Mouse (Mus musculus) c-Kit-positive CD71-negative TER-119-negative erythroid progenitor cells, embryonic 14.5 days (primary cell): ENCODE results near the gene Wasl.

ENCODE experiments used
- DNase-seq: peaks from one replicate; pipeline ENCODE4 v3.0.0-alpha.2; 2013; ENCODE audit warnings: low read depth

Wasl gene

DNA sequence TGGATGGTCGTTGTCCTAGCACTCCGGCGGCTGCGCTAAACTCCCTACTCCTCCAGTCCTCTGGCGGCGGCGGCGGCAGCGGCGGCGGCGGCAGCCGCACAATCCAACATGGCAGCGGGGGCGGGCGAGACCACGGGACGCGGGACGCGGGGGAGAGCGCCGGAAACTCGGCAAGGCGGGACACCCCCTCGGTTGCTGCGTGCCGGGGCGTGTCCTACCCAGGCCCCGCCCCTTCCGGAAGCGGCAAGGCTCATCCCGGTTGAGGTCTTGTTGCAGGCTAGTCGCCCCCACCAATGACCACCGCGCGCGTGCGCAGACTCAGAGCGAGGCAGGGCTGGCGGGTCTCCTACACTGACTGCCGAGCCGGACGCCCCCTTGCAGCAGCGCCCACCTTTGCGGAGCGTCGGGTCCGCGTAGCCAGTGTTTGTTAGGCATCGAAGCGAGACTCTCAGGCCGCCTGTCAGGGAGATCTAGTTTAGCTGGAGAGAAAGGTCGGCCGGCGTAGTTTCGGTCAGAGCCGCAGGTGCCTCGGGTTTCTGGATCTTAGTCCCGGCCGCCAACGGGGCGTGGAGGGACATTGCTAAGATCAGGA is at the start of gene Wasl:
Gene Wasl, minus strand, starts transcription at position 143 of the 592 bp plus-strand sequence.
- DNase-seq = peak; percentile 91

DNA sequence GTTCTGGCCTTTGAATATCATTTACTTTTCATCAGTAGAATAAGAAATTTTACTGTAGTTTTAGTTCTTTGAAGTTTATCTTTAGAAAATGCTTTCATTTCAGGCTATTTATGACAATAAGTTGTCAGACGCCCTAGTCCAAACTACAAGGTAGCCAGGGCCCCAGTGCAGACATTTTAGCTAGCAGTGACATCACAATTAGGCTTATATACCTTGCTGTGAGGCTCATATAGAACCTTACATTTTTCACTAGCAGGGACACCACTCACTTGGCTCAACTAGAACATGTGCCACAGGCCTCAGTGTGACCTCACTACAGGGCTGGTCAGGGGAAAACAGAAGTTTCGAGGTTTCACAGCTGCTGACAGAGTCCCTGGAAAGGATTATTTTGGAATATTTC is 42.7 kb upstream of the Wasl start:
- no peak for DNase-seq

DNA sequence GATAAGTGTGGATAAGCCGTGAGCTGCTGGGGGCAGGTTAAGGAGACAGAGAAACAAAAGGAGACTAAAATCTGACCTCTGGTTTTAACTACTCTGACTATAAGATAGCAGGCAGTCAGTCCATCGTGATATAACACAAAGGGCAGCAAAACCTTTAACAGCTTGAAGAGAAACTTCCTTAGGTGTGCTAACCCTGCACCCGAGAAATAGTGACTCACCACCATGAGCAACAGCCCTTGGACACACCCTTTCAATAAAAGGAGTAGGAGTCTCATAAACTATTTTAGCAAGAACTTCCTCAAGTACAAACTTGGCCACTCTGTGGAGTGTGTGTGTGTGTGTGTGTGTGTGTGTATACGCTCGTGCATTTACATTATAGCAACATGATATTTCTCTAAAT is 42.3 kb upstream of the Wasl start:
- no peak for DNase-seq

DNA sequence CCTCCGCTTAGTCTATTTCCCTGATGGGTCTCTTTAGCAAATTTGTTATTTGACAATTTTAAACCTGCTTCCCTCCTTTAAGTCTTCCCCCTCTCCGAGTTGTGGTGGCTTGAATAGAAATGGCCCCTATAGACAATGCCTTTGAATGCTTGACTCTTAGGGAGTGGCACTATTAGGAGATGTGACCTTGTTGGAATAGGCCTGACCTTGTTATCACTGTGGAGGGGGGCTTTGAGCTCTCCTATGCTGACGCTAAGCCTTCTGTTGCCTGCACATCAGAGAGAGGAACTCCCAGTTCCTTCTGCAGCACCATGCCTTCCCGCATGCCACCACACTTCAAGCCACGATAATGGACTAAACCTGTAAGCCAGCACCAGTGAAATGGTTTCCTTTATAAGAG is 32.4 kb upstream of the Wasl start:
- no peak for DNase-seq

DNA sequence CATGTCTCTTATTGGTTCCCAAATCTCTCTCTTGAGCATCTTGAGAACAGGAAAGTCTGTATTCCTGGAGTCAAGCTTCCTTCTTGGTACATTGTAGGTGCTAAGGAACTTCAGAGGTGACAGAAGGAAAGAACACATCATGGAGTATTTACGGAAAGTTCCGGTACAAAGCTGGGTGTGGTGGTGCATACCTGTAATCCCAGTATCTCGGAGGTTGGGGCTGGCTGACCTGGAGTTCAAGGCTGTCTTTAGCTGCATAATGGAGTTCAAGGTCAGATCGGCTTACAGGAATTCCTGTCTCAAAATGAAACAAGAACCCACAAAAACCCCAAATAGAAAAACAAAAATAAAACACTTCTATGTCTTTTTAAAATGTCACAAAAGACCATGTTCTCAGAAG is 31.3 kb upstream of the Wasl start:
- no peak for DNase-seq

DNA sequence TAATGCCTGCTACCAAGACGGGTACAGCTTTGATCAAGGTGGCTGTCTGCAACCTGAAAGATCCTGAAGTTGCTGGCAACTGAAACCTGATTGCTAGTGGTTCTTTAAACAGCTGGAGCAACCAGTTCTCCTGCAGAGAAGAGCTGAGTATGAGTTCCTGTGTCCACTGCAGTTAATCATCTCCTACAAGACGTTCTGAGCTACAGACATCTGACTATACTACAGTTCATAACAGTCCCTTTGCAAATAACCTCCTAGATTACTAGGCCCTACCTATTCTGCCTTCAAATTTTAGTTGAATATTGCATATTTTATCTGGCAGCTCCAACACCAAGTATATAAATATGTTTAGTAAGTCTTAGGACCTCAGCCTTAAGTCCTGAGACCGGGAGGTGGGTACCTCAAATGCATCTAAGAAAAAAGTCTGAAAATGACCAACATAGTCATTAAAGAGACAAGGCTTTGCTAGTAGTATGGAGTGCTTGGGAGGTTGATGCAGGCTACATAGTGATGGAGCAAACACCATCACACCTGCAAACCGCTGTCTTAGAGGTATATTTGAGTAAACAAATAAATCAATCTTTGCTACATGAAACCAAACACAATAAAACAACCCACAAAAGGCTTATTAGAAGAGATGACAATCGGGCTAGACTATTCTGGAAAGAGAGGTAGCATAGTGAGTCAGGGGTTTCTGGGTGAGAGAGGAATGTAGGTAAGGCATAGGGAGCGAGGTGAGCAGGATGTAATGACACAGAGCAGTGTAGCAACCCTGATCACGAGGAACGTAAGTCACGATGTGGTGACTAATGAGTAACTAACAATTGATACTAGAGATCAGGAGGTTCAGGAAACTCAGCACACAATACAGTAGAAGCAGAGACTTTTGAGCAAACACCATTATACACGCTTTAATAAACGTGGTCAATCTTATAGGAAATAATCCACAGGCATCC is 29.9 kb upstream of the Wasl start:
- no peak for DNase-seq

DNA sequence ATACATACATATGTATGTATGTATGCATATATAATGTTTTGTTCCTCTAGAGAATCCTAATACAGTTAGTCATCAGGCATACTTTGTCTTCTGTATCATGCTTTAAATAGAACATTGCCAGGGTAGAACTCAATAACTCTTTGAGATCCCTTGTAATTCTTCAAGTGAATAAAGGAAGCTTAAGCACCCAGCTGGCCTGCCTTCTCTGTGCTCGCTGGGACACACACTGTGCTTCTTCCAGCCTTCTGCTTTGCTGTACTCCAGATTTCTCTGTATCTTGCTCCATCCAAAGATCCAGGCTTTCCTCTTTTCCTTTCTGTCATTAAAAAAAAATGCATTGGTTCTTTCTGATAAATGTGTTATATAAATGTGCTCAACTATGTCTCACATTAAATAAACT is 23.1 kb upstream of the Wasl start:
- no peak for DNase-seq

DNA sequence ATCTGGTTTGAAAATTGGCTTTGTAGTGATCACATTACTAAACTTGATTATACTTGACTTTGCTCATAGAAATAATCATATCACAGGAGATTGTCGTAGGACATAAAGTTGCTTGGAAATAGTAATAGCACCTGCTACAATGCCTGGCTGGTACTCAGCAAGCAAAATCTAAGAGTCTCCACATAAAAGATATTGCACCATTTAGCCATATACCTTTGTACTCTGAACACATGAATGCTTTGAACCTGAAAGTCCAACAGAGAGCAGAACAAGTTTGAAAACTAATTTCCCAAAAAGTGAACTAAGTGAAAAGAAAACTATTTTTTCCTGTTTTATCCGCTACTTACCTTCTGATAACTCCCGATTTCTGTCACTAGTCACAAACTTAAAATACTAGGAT is 18.3 kb upstream of the Wasl start:
- DNase-seq = no peak

DNA sequence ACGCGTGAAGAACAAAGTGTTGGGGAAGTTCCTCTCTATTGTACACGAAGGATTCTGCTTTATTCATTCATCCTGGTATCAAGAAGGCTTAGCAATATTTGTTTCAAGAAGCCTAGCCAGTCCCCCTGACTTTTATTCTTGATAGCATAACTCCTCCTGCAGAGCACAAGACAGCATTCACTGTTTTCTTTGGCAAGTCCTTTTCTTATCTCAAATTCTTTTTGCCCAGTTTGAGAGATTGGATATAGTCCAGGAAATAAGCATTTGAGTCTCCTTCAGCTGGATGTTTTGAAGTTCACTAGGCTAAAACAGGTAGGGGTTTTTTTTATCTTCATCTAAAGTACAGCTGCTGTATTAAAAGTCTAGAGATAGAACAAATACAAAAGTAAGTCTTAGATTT is 3.0 kb upstream of the Wasl start:
- no peak for DNase-seq

DNA sequence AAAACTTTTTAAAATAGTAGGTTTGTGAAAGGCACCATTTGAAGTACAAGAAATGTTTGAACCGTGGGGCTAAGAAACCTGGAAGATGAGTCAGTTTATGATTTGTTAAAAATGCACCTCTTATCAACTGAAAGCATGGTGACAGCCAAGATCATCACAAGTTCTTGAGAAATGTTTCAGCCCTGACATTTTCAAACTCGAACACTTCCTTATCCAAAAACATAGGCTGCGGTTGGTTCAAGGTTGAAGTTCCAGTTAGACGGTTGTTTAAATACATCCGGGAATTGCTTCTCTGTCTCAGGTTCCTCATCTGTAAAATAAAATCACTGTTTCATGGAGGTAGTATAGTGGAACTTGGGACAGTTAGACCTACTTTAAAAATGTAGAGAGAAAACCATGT is 1.4 kb upstream of the Wasl start:
- DNase-seq = no peak

DNA sequence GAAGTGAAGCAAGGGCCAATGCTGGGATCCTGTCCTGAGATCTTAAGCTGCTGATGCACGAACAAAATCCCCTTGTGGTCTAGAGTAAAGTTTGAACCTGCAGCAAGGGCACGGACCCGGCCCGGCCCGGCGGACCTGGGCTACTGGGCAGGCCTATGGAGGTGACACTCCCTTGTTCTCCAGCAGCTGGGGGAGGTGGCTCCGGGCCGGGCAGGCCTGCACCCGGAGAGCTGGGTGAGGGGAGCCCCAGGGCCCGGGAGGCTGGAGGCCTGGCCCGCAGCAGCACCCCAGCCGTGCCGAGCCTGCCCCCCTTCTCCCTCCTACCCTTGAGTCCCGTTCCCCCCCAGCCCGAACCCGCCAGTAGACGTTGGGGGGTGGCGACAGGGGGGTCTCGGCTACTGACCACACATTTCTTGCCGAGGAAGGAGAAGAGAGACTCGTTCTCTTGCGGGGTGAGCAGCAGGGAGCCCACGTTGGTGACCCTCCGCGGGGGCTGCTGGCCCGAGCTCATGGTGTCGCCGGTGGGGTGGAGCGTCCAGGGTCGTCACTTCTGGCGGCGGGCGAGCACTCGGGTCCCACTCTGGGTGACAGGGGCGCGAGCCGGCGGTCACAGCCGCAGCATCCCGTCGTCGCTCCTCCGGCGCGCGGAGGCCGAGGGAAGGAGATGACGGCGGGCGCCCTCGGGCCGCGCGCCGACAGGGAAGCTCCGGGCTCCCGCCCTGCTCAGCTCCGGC is 509 bp downstream of the Wasl start:
- no peak for DNase-seq

DNA sequence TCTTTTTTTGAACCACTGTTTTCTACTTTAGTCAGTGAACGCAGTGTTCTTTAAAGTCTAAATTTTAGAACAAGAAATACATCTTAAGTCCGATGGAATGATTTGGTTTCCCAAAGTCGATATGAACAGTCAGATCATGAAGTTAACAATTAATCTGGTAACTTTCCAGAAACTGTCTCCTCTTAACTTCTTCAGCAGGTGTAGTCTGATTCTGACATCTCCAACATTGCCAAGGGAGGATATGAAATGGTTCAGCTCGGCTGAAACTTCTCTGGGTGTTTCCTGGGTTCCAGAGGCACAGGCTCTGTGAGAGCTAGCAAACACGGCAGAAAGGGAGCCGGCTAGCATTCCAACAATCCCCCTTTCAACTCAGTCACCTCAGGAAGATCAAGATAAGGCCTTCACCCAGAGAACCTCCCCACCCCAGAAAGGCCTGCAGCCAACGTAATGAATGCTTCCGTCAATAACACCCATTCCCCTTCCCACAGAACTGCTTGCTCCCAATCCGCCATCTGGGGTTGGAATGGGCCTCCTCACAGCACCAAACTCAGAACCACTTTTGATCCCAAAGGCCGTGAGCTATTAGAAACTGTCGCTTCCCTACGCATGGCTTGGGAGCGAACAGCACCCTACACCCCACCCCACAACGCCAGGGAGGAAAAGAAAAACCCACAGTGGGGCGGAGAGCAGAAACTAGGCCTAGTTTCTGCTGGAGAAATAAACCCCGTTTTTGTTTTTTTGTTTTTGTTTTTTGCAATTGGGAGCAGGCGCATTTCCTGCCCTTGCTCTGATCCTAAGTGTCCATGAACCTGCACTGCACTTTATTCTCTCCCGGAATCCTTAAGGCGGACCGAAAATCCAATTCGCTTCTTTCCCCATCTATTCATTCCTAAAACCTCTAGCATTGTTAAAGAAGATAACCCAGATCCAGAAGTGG is 1.3 kb downstream of the Wasl start:
- DNase-seq = no peak

DNA sequence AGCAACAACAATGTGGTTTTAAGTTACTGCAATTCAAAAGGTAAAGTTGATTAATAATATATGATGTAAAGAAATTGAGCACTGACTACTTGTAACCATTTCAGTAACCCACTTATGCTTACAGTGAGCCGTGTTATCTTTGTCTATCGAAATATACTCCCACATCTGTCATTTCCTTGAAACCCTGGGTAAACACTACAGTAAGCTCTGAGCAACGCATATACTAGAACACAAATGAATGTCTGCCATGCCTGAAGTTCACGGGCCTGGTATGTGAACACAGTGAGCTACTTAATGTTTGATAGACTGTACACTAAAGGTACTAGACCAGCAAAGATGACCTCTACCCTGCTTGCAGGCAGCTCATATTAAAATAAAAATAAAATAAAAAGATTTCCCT is 2.3 kb downstream of the Wasl start:
- no peak for DNase-seq

DNA sequence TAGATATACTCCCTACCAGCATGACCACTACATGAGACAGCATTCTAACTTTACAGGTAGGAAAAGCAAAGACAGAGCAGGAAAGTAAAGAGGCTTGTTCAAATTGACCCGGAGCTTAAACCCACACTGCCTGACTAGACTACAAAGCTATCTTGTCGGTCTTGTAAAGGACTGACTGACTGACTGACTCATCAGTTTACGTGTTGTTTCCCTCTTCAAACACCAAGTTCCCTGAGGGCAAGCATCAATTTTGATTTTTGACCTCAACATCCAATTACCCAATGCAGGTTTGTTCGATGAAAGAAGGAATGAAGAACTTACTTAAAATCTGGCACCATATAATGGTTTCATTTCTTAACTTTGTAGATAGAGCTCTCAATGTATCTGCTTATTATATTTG is 2.9 kb downstream of the Wasl start:
- no peak for DNase-seq

DNA sequence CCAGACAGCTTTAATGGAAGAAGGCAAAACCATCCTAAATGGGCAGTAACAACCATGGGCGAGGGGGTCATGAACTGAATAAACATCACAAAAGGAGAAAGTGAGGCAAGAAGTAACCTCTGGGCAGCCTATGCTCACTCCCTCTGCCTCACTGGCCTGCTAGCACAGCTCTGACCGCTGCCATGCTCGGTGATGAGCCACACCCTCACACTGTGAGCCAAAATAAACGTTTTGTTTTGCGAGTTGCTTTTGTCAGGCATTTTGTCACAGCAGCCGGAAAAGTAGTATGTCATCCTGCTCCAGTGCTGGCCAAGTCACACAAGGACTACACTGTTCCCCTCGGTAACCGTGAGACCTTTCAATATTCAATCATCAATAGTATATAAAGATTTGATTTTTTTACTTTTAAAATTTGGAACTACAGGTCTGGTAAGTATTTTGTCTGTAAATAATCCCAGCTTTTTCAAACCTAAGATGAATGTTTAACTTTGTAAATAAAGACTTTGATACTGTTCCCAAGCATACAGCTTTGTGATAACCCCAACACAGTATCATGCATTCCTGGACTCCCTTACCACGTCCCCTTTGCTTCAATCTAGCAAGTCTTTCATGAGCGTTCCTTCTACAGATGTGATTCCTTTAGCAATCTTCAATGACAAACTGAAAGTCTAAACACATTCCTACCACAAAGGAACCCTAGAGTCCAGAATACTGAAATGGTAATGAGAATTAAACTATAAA is 7.0 kb downstream of the Wasl start:
- no peak for DNase-seq

DNA sequence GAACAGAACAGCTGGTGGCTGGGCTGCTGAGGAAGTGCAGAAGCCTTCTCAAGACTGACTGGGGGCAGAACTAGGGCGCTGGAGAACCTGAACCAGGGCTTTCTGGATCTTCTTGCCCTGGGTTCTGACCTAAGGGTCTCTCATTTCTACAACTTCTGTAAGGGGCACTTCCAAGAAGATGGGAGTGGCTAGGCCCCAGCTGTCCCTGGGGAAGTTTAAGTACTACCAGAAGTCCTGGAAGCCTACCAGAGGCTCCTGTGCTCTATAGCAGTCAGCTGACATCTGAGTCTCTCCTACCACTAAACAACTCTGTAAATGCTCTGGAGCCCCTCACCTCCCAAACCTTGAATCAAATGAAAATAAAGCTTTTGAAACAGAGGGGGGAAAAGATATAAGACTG is 8.7 kb downstream of the Wasl start:
- no peak for DNase-seq

DNA sequence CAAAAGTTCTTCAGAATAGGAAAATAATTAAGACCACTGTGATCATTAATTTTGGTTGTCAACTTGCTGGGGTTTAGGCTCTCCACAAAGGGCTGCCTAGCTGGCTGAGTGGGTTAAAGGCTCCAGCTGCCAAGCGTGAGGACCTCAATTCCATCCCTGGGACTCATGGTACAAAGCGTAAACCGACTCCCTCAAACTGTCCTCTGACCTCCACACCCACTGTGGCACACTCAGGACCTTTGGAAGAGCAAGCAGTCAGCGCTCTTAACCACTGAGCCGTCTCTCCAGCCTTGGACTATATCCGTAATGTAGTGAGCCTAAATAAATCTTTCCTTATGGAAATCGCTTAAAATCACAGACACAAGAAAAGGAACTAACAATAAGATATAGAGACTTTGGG is 13.3 kb downstream of the Wasl start:
- no peak for DNase-seq

DNA sequence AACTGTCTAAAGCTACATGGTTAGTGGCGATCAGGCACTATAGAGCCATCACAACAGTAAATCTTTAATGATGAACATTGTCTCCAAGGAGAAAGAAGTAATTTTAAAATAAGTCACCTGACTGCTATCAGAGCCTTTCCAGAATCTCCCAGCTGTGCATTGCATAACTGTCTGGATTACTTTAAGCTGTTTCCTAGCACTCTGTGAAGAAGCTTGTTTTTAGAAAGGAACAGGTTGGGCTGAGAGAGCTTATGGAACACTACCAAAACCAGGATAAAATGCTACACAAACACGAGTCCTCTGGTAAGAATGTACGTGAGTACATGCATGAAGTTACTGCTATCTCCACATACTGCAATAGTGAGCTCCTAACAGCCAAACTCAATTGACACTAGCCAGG is 14.1 kb downstream of the Wasl start:
- DNase-seq = no peak

DNA sequence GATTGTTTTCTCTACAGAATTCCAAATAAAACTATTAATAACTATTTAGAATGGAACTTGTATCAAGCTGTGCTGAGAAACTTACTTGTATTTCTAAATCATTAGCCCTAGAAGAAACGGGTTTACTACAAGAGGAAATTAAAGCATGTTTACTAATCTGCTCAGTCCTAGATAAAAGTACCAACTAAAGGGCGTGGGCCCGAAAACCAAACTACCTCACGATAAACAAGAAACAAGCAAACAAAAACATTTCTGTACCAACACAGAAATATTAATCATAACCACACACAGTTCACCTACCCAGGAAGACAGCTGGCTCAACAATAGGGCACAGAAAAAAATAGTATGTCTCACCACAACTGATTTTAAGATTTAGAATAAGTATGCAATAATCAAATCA is 16.4 kb downstream of the Wasl start:
- DNase-seq = no peak

DNA sequence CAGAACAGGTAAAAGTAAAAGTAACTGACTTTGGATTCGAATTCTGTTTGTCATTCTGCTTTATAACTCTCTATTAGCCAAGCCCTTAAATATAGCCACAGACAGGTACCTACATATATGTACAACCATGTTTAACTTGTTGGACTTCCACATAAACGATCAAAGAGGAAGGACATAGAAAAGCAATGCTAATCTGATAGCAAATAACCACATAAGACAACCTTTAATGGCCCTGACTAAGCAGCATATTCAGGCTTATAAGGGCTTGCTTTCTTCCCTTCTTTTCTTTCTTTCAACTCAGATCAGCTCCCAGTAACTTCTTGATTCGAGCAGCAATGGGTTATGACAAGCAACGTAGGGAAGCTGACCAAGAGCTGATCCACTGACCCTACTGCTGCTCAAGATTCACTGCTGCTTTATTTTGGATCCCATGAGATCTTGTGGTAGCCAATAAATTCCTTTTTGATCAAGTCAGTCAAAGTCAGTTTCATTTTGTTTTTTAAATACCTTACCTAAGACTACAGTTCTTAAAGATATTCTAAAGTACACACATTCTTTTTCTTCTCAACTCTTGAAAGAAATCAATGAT is 17.6 kb downstream of the Wasl start:
- DNase-seq = no peak
